Mouse (Mus musculus): Measurements from ENCODE around the gene Card19.

DNA sequence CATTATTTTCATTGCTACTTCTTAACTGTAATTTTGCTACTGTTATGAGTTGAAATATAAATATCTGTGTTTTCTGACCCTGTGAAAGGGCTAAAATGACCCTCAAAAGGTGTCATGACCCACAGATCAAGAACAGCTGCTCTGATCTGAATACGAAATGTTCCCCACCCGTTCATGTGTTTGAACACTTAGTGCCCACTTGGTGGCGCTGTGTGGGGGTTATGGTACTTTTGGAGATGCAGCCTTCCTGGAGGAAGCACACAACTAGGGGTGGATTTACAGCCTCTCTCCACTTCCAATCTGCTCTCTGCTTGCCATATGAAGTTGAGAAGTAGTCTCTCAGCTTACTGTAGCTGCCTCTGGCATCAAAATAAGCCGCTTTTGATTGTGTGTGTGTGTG is 18.9 kb upstream of the Card19 start:
- TF ChIP-seq POLR2A (IDR thresholded peaks at IDR 0.05; ENCODE audit: insufficient read length, low read depth) = no peak
- no peak for TF ChIP-seq CEBPB (IDR thresholded peaks at IDR 0.05; ENCODE audit: insufficient read depth, poor library complexity, severe bottlenecking)
- TF ChIP-seq POLR2AphosphoS2 (IDR thresholded peaks at IDR 0.05; ENCODE audit: insufficient read length, low read depth) = no peak
- TF ChIP-seq MAX (IDR thresholded peaks at IDR 0.05; ENCODE audit: low read depth) = no peak
- TF ChIP-seq USF1 (IDR thresholded peaks at IDR 0.05; ENCODE audit: low read depth) = no peak
- no peak for TF ChIP-seq REST (IDR thresholded peaks at IDR 0.05; ENCODE audit: insufficient read depth, insufficient read length)
